Mouse (Mus musculus) kidney, adult 2 months (tissue): ENCODE data around the gene Rtraf.

Source experiments
- CTCF ChIP-seq: fragments of 200-500 bp; conservative IDR thresholded peaks from 2 replicates; pipeline ENCODE4 v1.5.1; 2011; ENCODE audit warnings: low read depth, mild to moderate bottlenecking, control low read depth, low read length, moderate library complexity, mixed read lengths; ENCODE audit not compliant: insufficient read depth, insufficient read length
- POLR2A ChIP-seq: fragments of 200-500 bp; IDR thresholded peaks from one replicate; pipeline ENCODE4 v1.6.1; 2011; ENCODE audit warnings: low read depth, low read length, control low read depth

DNA sequence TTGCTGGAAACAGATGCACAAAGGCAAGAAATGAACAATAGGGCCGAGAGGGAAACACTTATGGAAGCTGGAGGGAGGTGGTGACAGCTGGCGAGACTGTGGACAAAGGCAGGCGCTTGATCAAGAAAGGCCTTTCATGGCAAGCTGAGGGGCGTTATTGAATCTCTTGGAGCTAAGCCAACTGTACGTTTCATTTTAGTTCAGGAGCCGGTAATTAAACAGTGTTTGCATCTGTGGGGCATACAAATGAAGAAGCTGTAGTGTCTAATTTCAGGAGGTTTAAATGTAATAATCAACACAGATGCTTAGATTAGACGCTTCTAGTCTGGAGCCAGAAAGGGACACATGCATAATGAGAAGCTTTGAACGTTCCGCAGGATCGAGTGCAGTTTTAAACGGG lies 1.9 kb upstream of the Rtraf start:
- TF ChIP-seq POLR2A (no peak), CTCF (no peak)
